Mouse (Mus musculus): ENCODE data around the gene Rnase2b. TPM values are rescaled to one million over a fixed set of nuclear protein-coding genes. Genes with fewer than 3 reads are reported as not detected.
"Not testable (repeated sequence)": the region's sequence is repeated elsewhere in the genome, so short reads cannot be mapped to it uniquely, and the experiment has no call there.

Gene Rnase2b
- polyA plus RNA-seq, 1 experiment: not detected

- TF ChIP-seq CTCF (conservative IDR thresholded peaks at IDR 0.05; ENCODE audit: insufficient read depth, insufficient read length, low read depth, low read length): peak; percentile 67
- H3K36me3 ChIP-seq (ENCODE audit: control insufficient read depth, insufficient read depth, low read length); H3K27ac ChIP-seq (ENCODE audit: insufficient read depth, low read depth, low read length); H3K4me3 ChIP-seq (ENCODE audit: insufficient read depth, low read depth, low read length); H3K4me1 ChIP-seq (ENCODE audit: control insufficient read depth, insufficient read depth, low read length); H3K27me3 ChIP-seq (replicated peaks; ENCODE audit: control insufficient read depth, insufficient read depth, low read length): not testable (repeated sequence)
- WGBS: 45% methylated on average over 9 of the region's 9 CpGs
- peak; percentile 22 for DNase-seq
Observed at GRCm38 (mm10) chr14:51172095-51172865, 10.2 kb downstream of the Rnase2b start.

GRCm38 (mm10) chr14:51172947-51173346 lies 10.9 kb downstream of the Rnase2b start:
- not testable (repeated sequence) for H3K27ac ChIP-seq (ENCODE audit: insufficient read depth, low read depth, low read length); DNase-seq
- 65% methylated on average over 4 of the region's 4 CpGs for WGBS

GRCm38 (mm10) chr14:51173843-51174242 lies 11.8 kb downstream of the Rnase2b start:
- Histone ChIP-seq H3K27ac (ENCODE audit: insufficient read depth, low read depth, low read length) (no peak overlapping the region), H3K4me1 (ENCODE audit: control insufficient read depth, insufficient read depth, low read length) (no peaks in the 10 kb centered on the region)
- 57% methylated on average over 4 of the region's 4 CpGs for WGBS

More at GRCm38 (mm10) chr14:51172947-51173346, 10.9 kb downstream of the Rnase2b start:
- not testable (repeated sequence) for H3K27me3 ChIP-seq (replicated peaks; ENCODE audit: control insufficient read depth, insufficient read depth, low read length); H3K4me3 ChIP-seq (ENCODE audit: insufficient read depth, low read depth, low read length); H3K4me1 ChIP-seq (ENCODE audit: control insufficient read depth, insufficient read depth, low read length); H3K36me3 ChIP-seq (ENCODE audit: control insufficient read depth, insufficient read depth, low read length)

DNA sequence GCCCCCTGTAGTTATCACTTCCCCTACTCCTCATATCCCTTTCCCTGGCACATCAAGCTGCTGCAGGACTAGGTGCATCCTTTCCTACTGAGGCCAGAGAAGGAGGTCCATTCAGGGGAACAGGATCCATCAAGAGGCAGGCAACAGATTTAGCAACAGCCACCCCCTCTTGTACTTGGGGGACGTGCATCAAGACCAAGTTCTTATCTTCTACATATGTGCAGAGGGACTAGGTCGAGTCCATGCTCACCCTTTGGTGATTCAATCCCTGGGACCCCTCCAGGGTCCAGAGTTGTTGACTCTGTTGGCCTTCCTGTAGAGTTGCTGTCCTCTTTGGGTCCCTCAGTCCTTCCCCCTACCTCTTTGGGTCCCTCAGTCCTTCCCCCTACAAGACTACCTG lies 19.0 kb downstream of the Rnase2b start:
- H3K27me3 ChIP-seq (replicated peaks; ENCODE audit: control insufficient read depth, insufficient read depth, low read length); H3K4me1 ChIP-seq (ENCODE audit: control insufficient read depth, insufficient read depth, low read length); H3K36me3 ChIP-seq (ENCODE audit: control insufficient read depth, insufficient read depth, low read length); DNase-seq; H3K27ac ChIP-seq (ENCODE audit: insufficient read depth, low read depth, low read length); H3K4me3 ChIP-seq (ENCODE audit: insufficient read depth, low read depth, low read length): not testable (repeated sequence)
- WGBS: 85% methylated on average over 2 of the region's 2 CpGs

More at GRCm38 (mm10) chr14:51173843-51174242, 11.8 kb downstream of the Rnase2b start:
- no peak for DNase-seq
- no peaks in the 10 kb centered on the region for H3K36me3 ChIP-seq (ENCODE audit: control insufficient read depth, insufficient read depth, low read length)
- no peaks in the 10 kb centered on the region for H3K27me3 ChIP-seq (replicated peaks; ENCODE audit: control insufficient read depth, insufficient read depth, low read length)
- no peak overlapping the region for H3K4me3 ChIP-seq (ENCODE audit: insufficient read depth, low read depth, low read length)
- TF ChIP-seq POLR2A (IDR thresholded peaks at IDR 0.05; ENCODE audit: low read depth, low read length): no peak

GRCm38 (mm10) chr14:51195681-51196080 lies 33.6 kb downstream of the Rnase2b start:
- no peaks in the 10 kb centered on the region for H3K36me3 ChIP-seq (ENCODE audit: control insufficient read depth, insufficient read depth, low read length)
- TF ChIP-seq POLR2A (IDR thresholded peaks at IDR 0.05; ENCODE audit: low read depth, low read length): no peak
- peak; percentile 77 for DNase-seq
- no peak overlapping the region for H3K27ac ChIP-seq (ENCODE audit: insufficient read depth, low read depth, low read length)
- H3K4me3 ChIP-seq (ENCODE audit: insufficient read depth, low read depth, low read length): no peak overlapping the region
- H3K27me3 ChIP-seq (replicated peaks; ENCODE audit: control insufficient read depth, insufficient read depth, low read length): no peaks in the 10 kb centered on the region
- 78% methylated on average over 4 of the region's 4 CpGs for WGBS
- no peaks in the 10 kb centered on the region for H3K4me1 ChIP-seq (ENCODE audit: control insufficient read depth, insufficient read depth, low read length)

GRCm38 (mm10) chr14:51199098-51200023 lies 37.3 kb downstream of the Rnase2b start, which contains the start of gene Ang2:
Gene Ang2 (minus strand): TSS chr14:51199148.
- Histone ChIP-seq H3K27me3 (replicated peaks; ENCODE audit: control insufficient read depth, insufficient read depth, low read length) (no peaks in the 10 kb centered on the region), H3K4me1 (ENCODE audit: control insufficient read depth, insufficient read depth, low read length) (no peaks in the 10 kb centered on the region), H3K27ac (ENCODE audit: insufficient read depth, low read depth, low read length) (no peak within 1 kb of the TSS), H3K4me3 (ENCODE audit: insufficient read depth, low read depth, low read length) (no peak within 1 kb of the TSS), H3K36me3 (ENCODE audit: control insufficient read depth, insufficient read depth, low read length) (no peaks in the 10 kb centered on the region)
- 77% methylated on average over 5 of the region's 5 CpGs for WGBS
- DNase-seq: no peak
- TF ChIP-seq CTCF (conservative IDR thresholded peaks at IDR 0.05; ENCODE audit: insufficient read depth, insufficient read length, low read depth, low read length): no peak
- no peak for TF ChIP-seq POLR2A (IDR thresholded peaks at IDR 0.05; ENCODE audit: low read depth, low read length)

DNA sequence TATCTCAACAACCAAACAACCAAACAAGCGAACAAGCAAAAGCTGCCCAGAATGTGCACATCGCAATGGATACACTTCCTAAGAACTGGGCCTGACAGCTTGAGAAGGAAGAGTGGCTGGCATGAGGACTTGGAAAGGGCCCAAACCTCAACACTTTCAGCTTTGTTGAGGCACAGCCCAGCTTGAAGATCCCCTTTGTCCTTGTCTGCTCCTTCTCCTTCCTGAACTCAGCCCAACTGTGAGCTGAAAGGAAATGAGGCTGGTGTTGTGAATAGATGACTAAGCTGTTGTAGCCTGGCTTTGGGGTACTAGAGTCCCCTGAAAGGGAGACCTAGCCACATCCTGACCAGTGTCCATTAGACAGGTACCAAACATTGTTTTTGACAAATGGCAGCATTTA lies 38.0 kb downstream of the Rnase2b start:
- WGBS: 76% methylated on average over 2 of the region's 2 CpGs
- H3K27ac ChIP-seq (ENCODE audit: insufficient read depth, low read depth, low read length): no peak overlapping the region
- DNase-seq: no peak
- no peaks in the 10 kb centered on the region for H3K4me1 ChIP-seq (ENCODE audit: control insufficient read depth, insufficient read depth, low read length)
- no peak overlapping the region for H3K4me3 ChIP-seq (ENCODE audit: insufficient read depth, low read depth, low read length)
- no peaks in the 10 kb centered on the region for H3K36me3 ChIP-seq (ENCODE audit: control insufficient read depth, insufficient read depth, low read length)
- TF ChIP-seq CTCF (conservative IDR thresholded peaks at IDR 0.05; ENCODE audit: insufficient read depth, insufficient read length, low read depth, low read length) (no peak), POLR2A (IDR thresholded peaks at IDR 0.05; ENCODE audit: low read depth, low read length) (no peak)
- no peaks in the 10 kb centered on the region for H3K27me3 ChIP-seq (replicated peaks; ENCODE audit: control insufficient read depth, insufficient read depth, low read length)
